Mouse (Mus musculus) naive thymus-derived CD4-positive, alpha-beta T cell, adult 2 months (primary cell): ENCODE data around the gene Slc22a21.
"Not testable (repeated sequence)": the region's sequence is repeated elsewhere in the genome, so short reads cannot be mapped to it uniquely, and the experiment has no call there.

Experiments used
- DNase-seq: peaks from one replicate; pipeline ENCODE4 v3.0.0-alpha.2; 2011; ENCODE audit warnings: low read depth

Gene Slc22a21

DNA sequence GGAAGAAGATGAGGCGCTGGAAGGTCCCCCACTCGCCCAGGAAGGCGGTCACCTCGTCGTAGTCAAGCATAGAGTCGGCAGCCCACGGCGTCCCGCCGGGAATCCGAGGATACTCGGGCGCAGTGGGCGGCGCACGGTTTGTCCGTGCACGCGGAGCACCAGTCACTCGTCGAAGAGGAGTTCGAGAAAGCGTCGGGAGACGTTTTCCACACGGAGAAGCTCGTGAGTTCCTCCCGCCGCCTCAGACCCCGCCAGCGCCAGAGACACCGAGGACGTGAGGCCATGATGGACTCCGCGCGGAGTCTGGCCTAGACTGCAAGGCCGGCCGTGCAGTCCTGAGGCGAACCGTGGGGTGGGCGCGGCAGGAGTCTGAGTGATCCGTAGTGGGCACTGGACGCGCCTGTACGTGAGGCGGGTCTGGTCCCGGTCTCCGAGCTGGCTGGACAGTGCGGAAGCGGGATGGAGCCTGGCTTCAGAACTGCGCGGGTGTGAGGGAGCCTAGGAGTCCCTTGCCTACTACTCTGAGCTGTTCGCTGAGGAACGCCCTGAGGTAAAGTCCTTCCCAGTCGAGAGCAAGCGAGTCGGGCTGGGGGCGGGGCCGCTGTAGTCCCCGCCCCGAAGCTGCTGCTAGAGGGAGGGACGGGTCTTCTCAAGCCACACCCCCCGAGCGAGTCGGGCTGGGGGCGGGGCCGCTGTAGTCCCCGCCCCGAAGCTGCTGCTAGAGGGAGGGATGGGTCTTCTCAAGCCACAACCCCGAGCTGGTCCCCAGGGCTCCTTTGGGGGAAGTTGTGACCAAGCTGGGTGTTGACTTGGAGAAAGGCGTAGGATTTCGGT, at the start of gene Slc22a21:
Slc22a21 (minus strand) TSS at position 545 of the 834 bp plus-strand sequence.
- DNase-seq: peak; percentile 76

DNA sequence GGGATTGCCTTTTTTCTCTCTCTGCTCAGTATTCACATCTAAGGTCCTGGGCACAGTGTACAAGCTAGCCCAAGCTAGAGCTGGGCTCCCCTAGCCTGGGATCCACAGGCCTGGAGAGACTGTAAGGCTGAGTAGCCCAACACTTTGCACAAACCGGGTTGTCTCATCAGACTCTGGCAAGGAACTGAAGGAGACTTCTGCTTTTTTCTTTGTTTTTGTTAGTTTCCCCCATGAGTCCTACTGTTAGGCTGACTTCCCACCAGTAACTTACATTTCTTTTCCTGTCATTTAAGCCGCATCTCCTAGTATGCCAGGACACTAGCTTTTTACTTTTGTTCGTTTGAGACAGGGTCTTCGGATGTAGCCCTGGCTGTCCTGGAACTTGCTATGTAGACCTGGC, 48.9 kb upstream of the Slc22a21 start:
- DNase-seq: no peak

DNA sequence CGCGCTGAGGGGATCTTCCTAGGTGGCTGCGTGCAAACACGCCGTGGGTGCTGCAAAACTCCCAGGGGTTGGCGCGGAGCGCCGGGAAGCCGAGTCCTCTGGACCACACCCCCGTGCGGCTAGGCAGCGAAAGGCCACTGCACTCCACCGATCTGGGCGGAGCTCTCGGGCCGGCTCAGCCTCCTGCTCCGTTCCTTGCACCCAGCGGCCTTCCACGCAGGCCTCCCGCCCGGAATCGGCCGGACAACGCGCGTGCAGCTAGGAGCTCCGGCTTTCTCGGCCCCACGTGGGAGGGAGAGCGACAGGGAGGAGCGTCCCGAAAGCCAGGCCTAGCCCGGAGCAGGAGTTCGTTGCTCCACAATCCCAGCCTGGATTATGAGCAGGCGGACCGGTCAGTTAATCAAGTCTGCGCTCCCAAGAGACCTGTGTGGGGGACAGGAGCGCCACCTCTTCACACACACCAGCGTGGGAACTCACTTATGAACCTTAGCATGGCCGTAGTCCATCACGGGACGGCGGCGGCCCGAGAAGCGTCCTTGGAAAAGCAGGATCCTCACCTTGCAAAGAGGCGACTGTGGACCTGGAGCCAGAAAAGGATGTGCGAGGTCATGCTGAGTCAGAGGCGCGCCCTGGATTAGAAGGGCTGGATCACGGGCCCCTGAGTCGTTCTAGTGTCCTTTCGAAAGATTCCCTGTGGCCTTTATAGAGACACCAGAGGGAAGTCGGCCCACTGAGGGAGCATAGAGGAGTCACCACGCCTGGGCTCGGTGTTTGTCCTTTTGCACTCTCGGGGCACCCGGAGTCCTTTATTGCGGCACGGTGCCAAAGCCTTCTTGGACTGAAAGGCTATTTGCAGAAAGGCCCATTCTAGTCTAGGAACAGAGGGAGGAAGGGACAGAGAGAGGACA, 48.2 kb upstream of the Slc22a21 start, which contains the start of gene Slc22a4:
Slc22a4 (minus strand) TSS at position 47 of the 908 bp plus-strand sequence.
- peak; percentile 40 for DNase-seq

DNA sequence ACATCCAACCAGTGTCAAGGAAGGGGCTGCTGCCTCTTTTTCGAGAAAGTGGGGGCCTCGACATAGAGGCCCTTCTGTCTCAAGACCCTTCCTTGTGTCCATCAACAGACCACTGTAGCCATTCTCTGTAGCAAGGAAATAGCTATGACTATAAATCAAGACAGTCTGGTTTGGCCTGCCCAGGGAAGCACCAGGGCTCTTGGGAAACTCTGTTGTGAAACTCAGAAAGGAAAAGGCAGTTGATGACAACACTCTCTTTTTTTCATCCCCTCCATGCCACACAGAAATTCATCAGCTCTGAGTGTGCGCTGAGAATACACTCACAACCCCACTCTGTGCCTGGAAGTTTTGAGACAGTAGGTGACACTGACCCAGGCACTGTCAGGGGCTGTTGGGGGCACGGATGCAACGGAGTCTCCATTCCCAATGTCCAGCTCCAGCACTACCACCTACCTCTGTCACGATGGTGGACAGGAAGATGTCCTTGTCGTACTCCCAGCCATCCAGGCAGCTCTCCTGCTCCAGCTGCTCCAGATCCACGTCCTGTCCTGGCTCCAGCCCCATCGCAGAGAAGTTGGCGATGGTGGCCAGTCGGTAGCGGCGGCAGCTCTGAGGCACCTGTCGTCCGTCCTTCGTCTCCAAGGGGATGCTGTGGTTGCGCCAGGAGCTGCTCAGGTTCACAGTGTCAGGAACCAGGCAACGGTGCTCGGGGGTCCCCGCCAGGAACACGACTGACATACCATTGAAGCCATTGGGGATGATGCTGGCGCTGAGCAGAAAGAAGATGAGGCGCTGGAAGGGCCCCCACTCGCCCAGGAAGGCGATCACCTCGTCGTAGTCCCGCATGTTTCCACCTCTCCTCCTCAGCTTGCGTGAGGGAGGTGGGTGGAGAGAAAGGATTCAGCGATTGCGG, 47.3 kb upstream of the Slc22a21 start:
- DNase-seq: no peak

DNA sequence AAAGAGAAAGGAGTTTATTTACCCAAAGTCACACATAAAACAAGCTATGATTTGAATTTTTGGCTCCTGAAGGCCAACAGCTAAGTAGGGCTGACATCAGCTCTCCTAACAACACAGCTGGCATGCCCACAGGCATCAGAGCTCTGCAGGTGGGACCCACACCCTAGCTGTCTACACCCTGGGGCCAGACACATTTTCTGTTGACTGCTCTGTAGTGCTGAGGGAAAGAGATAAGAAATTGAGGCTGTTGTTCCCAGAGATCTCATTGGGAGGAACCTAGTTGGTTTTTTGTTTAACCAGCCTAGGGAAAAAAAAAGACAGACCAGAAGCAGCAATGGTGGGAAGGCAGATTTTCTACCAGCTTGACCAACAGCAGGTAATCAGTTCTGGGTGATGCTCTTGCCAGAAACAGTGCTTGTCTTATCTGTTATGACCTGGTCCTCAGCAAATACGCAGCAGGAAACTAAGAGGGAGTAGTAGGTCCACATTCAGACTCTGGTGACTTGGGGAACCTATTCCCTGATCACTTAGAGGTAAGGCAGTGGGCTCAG, 46.4 kb upstream of the Slc22a21 start:
- DNase-seq: no peak

DNA sequence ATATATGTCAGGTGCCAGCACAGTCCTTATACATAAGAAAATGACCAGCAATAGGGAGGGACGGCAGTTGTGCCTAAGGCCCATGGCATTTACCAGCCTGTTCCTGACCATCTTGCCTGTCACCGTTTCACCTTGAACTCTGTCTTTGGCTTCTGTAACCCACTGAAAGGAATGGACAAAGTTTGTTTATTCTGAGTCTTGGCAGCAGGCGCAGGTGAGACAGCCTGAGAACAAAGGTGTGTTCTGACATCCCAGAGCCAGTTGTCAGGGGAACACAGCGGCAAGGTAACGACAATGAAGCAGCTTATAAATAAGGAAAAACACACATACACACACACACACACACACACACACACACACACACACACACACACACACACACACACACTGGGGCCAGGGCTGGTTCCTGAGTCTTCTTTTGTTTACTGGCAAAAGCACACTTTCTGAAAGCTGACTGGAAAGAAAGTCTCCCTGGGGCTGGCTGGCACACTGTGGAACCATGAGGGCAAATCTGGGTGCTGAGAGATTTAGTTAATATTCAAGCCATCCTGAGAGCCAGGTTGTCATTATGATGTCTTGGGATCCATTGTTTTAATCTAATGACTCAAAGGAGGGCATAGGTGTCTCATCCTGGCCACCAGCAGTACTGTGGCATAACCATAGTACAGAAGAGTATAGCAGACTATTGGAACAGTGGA, 41.4 kb upstream of the Slc22a21 start:
- no peak for DNase-seq

DNA sequence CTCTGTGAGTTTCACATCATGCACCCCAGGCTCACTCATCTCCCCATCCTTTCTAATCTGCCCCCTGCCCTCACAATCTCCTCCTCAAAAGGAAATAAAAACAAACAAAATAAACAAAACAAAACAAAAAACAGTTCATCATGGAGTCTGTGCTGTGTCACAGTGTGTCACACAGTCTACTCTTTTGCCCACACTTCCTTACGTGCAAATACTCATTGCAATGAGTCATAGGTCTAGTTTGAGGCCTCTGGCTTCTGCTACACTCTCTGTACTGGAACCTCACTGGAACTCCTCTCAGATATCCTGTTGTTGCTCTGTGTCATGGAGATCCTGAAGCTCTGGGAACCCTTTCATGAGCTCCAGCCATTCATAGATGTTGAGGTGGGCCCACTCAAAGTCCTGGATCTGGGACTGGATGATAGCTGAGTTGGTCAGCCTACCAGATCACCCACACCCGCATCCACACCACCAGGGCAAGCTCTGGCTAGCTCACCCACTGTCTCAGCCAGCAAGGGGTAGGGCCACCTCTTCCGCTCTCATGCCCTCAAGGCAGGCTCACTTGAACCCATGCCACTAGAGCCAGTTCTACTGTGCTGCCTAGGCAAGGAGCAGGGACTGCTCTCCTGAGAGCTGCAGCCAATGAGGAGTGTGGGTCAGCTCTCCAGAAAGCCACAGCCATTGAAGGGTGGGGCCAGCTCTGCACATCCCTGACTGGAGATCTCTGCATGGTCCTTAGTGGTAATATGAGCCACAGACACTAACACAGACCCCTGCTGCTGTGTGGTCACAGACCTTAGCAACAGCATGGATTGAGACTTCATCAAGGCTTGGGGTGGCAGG, 39.0 kb upstream of the Slc22a21 start:
- DNase-seq: no peak

DNA sequence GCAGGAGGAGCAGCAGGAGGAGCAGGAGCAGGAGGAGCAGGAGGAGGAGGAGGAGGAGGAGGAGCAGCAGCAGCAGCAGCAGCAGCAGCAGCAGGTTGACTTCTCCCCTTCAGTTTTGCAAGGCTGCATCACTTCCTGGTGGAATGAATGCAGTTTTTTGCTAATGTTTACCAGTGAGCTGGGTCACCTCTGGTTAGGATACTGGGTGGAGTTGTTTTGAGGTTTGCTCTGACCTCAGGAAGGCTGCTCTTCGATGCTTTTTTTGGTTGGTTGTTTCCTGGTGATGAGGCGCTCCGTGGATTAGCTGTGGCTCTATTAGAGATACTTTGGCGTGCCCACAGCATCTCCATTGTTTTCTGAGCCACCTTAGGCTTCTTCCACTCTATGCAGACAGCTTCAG, 37.5 kb upstream of the Slc22a21 start:
- DNase-seq: peak; percentile 32

DNA sequence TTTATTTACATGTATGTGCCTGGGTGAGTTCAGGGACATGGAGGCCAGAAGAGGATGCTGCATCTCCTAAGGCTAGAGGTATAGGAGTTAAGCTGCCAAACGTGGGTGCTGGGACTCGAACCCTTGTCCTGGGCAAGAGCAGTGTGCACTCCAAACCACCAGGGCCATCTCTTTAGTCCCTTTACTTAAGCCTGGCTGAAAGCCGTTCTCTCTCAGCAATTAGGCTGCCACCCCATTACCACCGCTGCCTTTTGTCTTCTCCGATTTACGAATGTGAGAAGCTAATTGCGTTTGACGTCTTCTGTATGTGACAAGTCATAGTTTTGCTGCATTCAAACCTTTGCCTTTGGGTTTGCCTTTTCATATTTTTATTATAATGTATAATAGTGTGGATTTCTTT, 35.9 kb upstream of the Slc22a21 start:
- no peak for DNase-seq

DNA sequence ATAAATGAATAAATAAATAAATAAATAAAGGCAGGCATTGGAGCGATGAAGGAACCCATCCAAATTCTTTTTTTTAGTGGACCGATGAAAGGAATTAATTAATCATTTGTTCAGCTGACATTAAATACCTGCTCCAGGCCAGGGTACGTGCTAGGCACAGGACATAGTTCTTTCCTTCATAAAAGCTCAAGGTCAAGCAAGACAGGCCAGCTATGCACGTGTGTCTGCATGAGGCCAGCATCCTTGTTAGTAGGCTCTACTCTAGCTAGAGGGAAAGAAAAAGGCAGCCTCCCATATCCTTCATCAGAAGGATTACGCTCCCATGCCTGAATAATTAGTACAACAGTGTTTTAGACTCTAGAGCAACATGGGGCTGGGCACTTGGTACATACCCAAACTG, 32.8 kb upstream of the Slc22a21 start:
- no peak for DNase-seq

DNA sequence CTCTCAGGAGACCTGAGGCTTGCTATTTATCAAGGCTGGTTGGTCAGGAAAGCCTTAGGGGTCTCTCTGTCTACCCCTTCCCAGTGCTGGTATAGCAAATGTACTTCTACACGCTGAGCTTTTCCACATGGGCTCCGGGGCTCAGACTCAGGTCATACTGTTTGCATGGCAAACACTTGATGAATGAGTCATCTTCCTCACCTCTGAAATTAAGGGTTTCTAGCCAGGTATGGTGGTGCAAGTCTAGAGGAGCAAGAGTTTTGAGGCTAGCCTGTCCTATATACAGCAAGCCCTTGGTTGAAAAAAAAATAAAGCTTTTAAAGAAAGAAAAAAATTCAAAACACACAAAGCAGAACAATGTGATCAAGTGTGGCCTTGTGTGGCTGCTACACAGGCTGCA, 31.1 kb upstream of the Slc22a21 start:
- DNase-seq: no peak

DNA sequence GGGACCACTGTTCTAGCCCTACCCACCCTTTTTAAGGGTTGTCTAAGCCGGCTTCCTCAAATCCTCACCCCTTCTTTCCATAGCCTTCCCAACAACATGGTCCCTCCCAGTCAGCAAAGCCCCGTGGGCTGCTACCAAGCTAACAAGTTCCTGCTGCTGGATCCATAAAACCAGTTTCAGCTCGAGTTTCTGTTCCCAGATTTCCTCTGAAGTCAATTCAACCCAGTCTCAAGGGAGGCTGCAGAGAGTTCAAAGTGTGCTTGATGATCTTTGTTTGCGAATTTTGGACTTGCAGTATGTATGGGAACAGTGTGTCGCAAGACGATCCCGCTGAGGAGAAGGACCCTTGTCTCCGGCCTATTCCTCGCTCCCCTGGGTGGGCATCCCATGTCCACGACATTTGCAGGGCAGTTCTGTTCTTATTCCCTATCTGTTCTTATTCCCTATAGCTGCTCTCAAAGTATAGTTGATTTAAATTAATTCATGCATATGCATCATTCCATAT, 28.3 kb upstream of the Slc22a21 start:
- no peak for DNase-seq

DNA sequence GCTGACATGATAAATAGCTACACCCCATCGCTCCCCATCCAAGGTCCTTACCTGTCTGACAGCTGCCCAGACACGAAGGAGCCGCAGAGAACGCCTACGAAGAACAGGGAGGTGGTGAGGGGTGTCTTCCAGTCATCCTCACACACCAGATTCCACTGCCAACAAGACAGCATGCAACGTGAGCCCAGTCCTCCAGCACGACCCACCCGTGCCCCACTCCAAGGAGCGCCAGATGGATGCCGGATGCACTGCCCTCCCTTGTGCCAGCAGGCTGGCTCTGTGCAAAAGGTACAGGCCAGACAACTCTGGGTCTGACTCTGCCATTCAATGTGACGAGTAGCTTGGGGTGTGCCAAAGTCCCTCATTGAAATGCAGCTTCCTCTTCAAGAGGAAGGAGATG, 27.6 kb upstream of the Slc22a21 start:
- no peak for DNase-seq

DNA sequence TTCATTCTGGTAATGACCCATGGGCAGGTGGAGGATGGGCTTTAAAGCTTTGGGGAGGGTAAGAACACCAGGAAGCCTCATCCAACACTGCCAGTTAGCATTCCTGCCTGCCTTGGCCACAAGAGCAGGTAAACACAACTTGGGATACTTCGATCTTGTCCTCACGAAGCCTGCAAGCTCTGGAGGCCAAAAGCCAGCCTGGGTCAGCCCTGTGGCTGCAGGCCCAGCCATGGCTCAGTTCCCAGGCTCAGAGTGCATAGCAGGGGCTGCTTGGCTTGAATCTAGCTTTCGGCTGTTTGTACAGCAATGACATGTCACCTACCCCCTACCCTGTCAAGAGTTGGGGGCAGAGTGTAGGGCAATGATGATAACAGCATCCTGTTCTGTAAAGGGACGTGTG, 26.8 kb upstream of the Slc22a21 start:
- no peak for DNase-seq

DNA sequence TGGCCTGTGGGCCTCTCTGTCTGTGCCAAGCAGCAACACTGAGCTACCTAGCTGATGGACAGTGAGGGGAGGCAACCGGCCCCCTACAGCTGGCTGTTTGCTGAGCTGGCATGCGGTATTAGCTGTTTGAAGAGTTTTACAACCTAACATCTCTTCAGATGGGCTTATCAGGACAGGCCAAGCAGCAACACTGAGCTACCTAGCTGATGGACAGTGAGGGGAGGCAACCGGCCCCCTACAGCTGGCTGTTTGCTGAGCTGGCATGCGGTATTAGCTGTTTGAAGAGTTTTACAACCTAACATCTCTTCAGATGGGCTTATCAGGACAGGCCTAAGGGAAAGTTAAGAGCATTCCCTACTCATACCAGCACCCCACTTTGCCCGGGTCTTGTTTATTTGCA, 26.2 kb upstream of the Slc22a21 start:
- DNase-seq: not testable (repeated sequence)

DNA sequence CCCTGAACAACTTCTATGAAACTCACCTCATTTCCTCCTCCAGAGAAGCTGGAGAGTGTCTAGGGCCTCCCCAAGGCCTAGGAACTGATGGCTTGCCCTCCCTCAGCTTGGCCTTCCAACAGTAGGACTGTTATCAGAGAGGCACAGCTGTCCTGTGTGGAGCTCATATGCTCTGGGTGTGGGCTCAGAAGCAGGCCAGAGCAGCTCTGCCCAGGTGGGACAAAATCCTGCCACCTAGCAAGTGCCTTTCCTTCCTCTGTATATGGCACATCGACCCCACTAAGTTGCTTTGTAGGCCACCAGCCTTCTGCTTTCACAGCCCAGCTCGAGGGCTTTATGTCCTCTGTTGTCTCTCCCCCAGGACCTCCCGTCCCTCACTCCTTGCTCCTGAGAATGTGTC, 24.6 kb upstream of the Slc22a21 start:
- no peak for DNase-seq

DNA sequence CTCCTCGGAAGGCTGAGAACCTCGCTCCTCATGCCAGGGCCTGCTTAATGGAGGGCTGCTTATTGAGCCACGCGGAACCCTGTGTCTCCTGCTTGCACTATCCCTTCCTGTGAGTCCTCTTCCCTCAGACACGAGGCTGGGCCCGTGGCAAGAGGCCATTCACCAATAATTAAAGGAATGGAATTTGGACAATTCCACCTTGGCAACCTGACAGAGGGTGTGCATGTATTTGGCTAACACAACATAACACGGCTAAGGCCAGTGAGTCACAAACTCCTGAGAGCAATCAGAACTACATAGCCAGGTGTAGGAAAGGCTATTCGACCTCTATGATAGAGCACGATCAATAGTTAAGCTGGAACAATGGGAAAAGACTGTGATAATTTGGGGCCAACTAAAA, 24.1 kb upstream of the Slc22a21 start:
- DNase-seq: no peak

DNA sequence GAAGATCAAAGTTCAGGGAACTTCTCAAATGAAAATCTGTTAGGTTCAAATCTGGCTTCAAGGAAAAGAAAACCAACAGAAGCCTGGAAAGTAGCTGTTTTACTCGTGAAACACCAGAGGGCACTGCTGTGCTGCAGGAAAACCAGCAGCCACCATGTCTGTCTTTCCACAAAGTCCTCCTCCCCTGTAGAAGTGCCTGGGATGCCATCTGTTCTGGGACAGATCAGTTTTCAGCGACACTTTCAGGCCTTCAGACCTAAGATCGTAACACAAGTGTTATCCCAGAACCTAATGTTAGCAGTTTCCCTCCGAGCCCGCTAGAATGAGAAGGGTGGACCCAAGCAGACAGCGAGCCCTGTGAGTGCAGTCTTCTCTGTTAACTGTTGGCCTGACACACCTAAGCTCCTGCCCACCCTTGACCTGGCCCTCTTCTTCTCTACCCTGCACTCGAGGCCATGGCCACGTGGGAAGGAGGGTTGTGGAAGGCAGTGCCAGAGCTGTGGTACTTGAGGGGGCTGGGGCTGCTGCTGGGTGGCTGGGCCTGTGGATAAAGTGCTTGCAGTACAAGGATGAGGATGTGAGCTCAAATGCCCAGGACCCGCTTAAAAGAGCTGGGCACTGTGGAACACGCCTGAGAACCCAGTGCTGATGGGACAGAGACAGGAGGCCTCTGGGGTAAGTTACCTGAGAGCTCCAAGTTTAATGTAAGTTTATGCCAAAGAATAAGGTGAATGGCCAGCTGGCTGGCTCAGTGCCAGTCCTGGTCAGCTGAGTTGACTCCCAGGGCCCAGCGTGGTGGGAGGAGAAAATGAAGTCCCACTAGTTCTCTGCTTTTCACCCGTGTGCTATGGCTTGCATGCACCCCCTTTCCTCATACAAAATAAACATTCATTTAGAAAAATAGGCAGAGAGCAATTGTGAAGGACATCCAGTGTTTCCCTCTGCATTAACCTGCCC, 22.9 kb upstream of the Slc22a21 start:
- peak; percentile 80 for DNase-seq
